Mouse (Mus musculus): ENCODE data around the gene Agmo. TPM values are rescaled to one million over a fixed set of nuclear protein-coding genes. Genes with fewer than 3 reads are reported as not detected.

Agmo gene
- total and polyA plus RNA-seq, 3 experiments = 1.6 to 3.4 (median 2.0) TPM

GRCm38 (mm10) chr12:37273964-37274657 lies 32.7 kb downstream of the Agmo start:
- intact Hi-C loops (cut with DNase I) = no loop called here
- Histone ChIP-seq H3K9ac (ENCODE audit: low read depth, low read length) (no peak overlapping the region), H3K4me3 (no peak overlapping the region), H3K4me1 (ENCODE audit: control insufficient read depth, insufficient read depth, low read length) (no peaks in the 10 kb centered on the region), H3K79me2 (replicated peaks; ENCODE audit: control insufficient read depth, insufficient read depth, low read length) (no peaks in the 10 kb centered on the region), H3K27ac (no peak overlapping the region), H3K36me3 (ENCODE audit: control insufficient read depth, insufficient read depth, low read length) (no peaks in the 10 kb centered on the region), H3K27me3 (ENCODE audit: control insufficient read depth, insufficient read depth, low read length) (no peaks in the 10 kb centered on the region; the same call in 1 of the 2 replicates)
- no peak for DNase-seq
- WGBS = 89% methylated on average over 5 of the region's 5 CpGs
- TF ChIP-seq EP300 (IDR thresholded peaks at IDR 0.05; ENCODE audit: insufficient read depth, low read depth, low read length) = no peak
- TF ChIP-seq POLR2A (IDR thresholded peaks at IDR 0.05; ENCODE audit: insufficient read depth, low read depth, low read length) = no peak
- TF ChIP-seq CTCF (IDR thresholded peaks at IDR 0.05) = no peak

GRCm38 (mm10) chr12:37274658-37275019 lies 33.2 kb downstream of the Agmo start:
- TF ChIP-seq CTCF (IDR thresholded peaks at IDR 0.05) = no peak
- no peak for TF ChIP-seq EP300 (IDR thresholded peaks at IDR 0.05; ENCODE audit: insufficient read depth, low read depth, low read length)
- no peak for TF ChIP-seq POLR2A (IDR thresholded peaks at IDR 0.05; ENCODE audit: insufficient read depth, low read depth, low read length)
- Histone ChIP-seq H3K4me1 (ENCODE audit: control insufficient read depth, insufficient read depth, low read length) (no peaks in the 10 kb centered on the region), H3K36me3 (ENCODE audit: control insufficient read depth, insufficient read depth, low read length) (no peaks in the 10 kb centered on the region), H3K27ac (no peak overlapping the region), H3K4me3 (no peak overlapping the region), H3K9ac (ENCODE audit: low read depth, low read length) (no peak overlapping the region), H3K27me3 (ENCODE audit: control insufficient read depth, insufficient read depth, low read length) (no peaks in the 10 kb centered on the region; the same call in 1 of the 2 replicates), H3K79me2 (replicated peaks; ENCODE audit: control insufficient read depth, insufficient read depth, low read length) (no peaks in the 10 kb centered on the region)
- intact Hi-C loops (cut with DNase I) = no loop called here
- WGBS = 67% methylated on average over 2 of the region's 2 CpGs
- DNase-seq = no peak

DNA sequence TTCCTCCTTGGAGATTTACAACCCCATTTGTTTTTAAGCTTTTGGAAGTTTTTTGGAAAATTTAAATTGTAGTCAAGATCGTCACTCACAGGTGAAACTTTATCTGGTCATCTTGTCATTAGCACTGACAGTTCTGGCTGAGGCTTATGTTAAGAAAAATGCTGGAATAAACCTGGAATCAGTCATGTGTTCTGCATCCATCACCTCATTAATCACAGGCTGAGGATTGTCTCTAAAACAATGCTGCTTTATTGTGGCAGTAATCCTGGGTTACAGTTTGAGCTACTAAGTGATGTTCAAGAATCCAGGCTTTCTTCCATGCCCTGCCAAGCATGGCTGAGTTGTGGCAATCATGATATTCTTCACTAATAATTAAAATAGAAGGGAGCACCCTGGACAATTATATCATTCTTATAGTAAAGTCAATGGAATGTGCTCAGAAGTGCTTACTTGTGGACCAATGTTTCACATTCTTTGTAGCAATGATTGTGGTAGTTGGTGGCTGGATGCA lies 65.6 kb downstream of the Agmo start:
- Histone ChIP-seq H3K9ac (ENCODE audit: low read depth, low read length) (no peak overlapping the region), H3K27me3 (ENCODE audit: control insufficient read depth, insufficient read depth, low read length) (no peaks in the 10 kb centered on the region), H3K79me2 (replicated peaks; ENCODE audit: control insufficient read depth, insufficient read depth, low read length) (no peaks in the 10 kb centered on the region), H3K4me1 (ENCODE audit: control insufficient read depth, insufficient read depth, low read length) (no peaks in the 10 kb centered on the region), H3K36me3 (ENCODE audit: control insufficient read depth, insufficient read depth, low read length) (no peaks in the 10 kb centered on the region), H3K27ac (no peak overlapping the region), H3K4me3 (no peak overlapping the region)
- no peak for DNase-seq
- intact Hi-C loops (cut with DNase I) = no loop called here
- 76% methylated on average over 1 of the region's 1 CpGs for WGBS
- TF ChIP-seq POLR2A (IDR thresholded peaks at IDR 0.05; ENCODE audit: insufficient read depth, low read depth, low read length) (no peak), CTCF (IDR thresholded peaks at IDR 0.05) (no peak), EP300 (IDR thresholded peaks at IDR 0.05; ENCODE audit: insufficient read depth, low read depth, low read length) (no peak)

- Histone ChIP-seq H3K27ac (no peak overlapping the region), H3K79me2 (replicated peaks; ENCODE audit: control insufficient read depth, insufficient read depth, low read length) (no peaks in the 10 kb centered on the region), H3K36me3 (ENCODE audit: control insufficient read depth, insufficient read depth, low read length) (no peaks in the 10 kb centered on the region), H3K27me3 (ENCODE audit: control insufficient read depth, insufficient read depth, low read length) (no peaks in the 10 kb centered on the region), H3K4me3 (no peak overlapping the region), H3K9ac (ENCODE audit: low read depth, low read length) (no peak overlapping the region), H3K4me1 (ENCODE audit: control insufficient read depth, insufficient read depth, low read length) (no peaks in the 10 kb centered on the region)
- TF ChIP-seq EP300 (IDR thresholded peaks at IDR 0.05; ENCODE audit: insufficient read depth, low read depth, low read length) (no peak), CTCF (IDR thresholded peaks at IDR 0.05) (no peak), POLR2A (IDR thresholded peaks at IDR 0.05; ENCODE audit: insufficient read depth, low read depth, low read length) (no peak)
- no peak for DNase-seq
- 98% methylated on average over 1 of the region's 1 CpGs for WGBS
- intact Hi-C loops (cut with DNase I) = no loop called here
Measured at GRCm38 (mm10) chr12:37310786-37311185, 69.3 kb downstream of the Agmo start.

DNA sequence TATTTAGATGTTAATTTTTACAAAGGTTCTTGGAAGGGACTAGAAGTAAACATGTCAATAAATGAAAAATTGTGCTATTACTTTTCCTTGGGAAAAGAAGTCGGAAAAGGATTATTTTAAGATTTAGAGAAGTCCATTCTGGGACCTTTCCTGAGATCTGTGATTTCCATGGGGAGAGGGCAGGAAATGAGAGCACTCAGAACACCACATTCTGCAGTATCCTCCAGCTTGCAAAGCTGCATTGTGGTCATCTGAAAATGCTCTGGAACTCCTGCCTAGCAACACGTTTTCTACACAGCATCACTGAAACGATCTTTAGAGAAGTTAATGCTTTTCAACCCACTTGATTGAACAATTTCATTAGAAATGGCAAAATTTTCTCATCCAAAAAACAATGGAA lies 81.4 kb downstream of the Agmo start:
- intact Hi-C loops (cut with DNase I) = no loop called here
- no peaks in the 10 kb centered on the region for H3K36me3 ChIP-seq (ENCODE audit: control insufficient read depth, insufficient read depth, low read length)
- no peak overlapping the region for H3K27ac ChIP-seq
- H3K4me3 ChIP-seq = no peak overlapping the region
- H3K9ac ChIP-seq (ENCODE audit: low read depth, low read length) = no peak overlapping the region
- no peaks in the 10 kb centered on the region for H3K27me3 ChIP-seq (ENCODE audit: control insufficient read depth, insufficient read depth, low read length)
- no peak for DNase-seq
- H3K4me1 ChIP-seq (ENCODE audit: control insufficient read depth, insufficient read depth, low read length) = no peaks in the 10 kb centered on the region; the same call in 1 of the 2 replicates
- WGBS = 23% methylated on average over 3 of the region's 3 CpGs
- no peak for TF ChIP-seq POLR2A (IDR thresholded peaks at IDR 0.05; ENCODE audit: insufficient read depth, low read depth, low read length)
- TF ChIP-seq CTCF (IDR thresholded peaks at IDR 0.05) = no peak
- TF ChIP-seq EP300 (IDR thresholded peaks at IDR 0.05; ENCODE audit: insufficient read depth, low read depth, low read length) = no peak
- H3K79me2 ChIP-seq (replicated peaks; ENCODE audit: control insufficient read depth, insufficient read depth, low read length) = no peaks in the 10 kb centered on the region

DNA sequence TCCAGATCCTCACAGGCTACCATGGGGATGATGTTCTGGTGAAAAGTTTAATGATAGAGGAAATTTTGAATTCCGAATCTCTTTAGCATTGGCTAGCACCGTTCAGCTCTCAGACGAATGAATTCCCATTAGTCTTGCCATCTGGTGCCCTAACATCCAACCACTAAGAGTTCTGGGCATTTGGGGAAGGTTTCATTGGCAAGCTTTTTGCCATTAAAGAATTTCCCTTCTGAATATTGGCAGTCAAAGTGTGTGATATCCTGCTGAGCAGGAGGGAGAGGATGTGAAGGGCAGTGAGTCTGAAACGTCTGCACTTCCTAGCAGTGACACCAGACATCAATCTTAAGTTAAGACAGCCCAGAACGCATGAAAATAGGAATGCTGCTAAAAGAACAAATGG lies 93.5 kb downstream of the Agmo start:
- no peaks in the 10 kb centered on the region for H3K79me2 ChIP-seq (replicated peaks; ENCODE audit: control insufficient read depth, insufficient read depth, low read length)
- TF ChIP-seq CTCF (IDR thresholded peaks at IDR 0.05) (no peak), EP300 (IDR thresholded peaks at IDR 0.05; ENCODE audit: insufficient read depth, low read depth, low read length) (no peak), POLR2A (IDR thresholded peaks at IDR 0.05; ENCODE audit: insufficient read depth, low read depth, low read length) (no peak)
- no peak for DNase-seq
- 46% methylated on average over 5 of the region's 5 CpGs for WGBS
- H3K27ac ChIP-seq = no peak overlapping the region
- intact Hi-C loops (cut with DNase I) = no loop called here
- H3K27me3 ChIP-seq (ENCODE audit: control insufficient read depth, insufficient read depth, low read length) = no peaks in the 10 kb centered on the region
- H3K4me1 ChIP-seq (ENCODE audit: control insufficient read depth, insufficient read depth, low read length) = no peaks in the 10 kb centered on the region
- H3K9ac ChIP-seq (ENCODE audit: low read depth, low read length) = no peak overlapping the region
- no peaks in the 10 kb centered on the region for H3K36me3 ChIP-seq (ENCODE audit: control insufficient read depth, insufficient read depth, low read length)
- no peak overlapping the region for H3K4me3 ChIP-seq

Measured in heart, adult 2 months (tissue).